Mouse (Mus musculus): Measurements from ENCODE around the gene Zfp708. TPM values are rescaled to one million over a fixed set of nuclear protein-coding genes. Genes with fewer than 3 reads are reported as not detected.

Zfp708 gene
- total and polyA plus RNA-seq, 3 experiments = 0.10 to 1.2 (median 1.1) TPM

- Histone ChIP-seq H3K4me1 (ENCODE audit: control insufficient read depth, insufficient read depth, low read length) (no peaks in the 10 kb centered on the region), H3K79me2 (replicated peaks; ENCODE audit: control insufficient read depth, insufficient read depth, low read length) (peaks cover 2% of the 10 kb centered on the region; the same call in 1 of the 2 replicates), H3K36me3 (ENCODE audit: control insufficient read depth, insufficient read depth, low read length) (no peaks in the 10 kb centered on the region), H3K9ac (ENCODE audit: low read depth, low read length) (peak within 1 kb of the TSS; percentile 61), H3K27ac (peak within 1 kb of the TSS; percentile 75), H3K4me3 (peak within 1 kb of the TSS; percentile 79), H3K27me3 (ENCODE audit: control insufficient read depth, insufficient read depth, low read length) (no peaks in the 10 kb centered on the region)
- WGBS = under 1% methylated on average over 27 of the region's 27 CpGs
- intact Hi-C loops (cut with DNase I) = loop anchor here (1.0 to 5.0 kb wide), 4 partner anchors 20 to 124 kb away; partner anchors contain the start of genes Gm28557 and Rsl1
- peak; percentile 93 to 94 for DNase-seq
- TF ChIP-seq POLR2A (IDR thresholded peaks at IDR 0.05; ENCODE audit: insufficient read depth, low read depth, low read length) (peak; percentile 39; the same call in 1 of the 2 replicates), EP300 (IDR thresholded peaks at IDR 0.05; ENCODE audit: insufficient read depth, low read depth, low read length) (no peak)
These were observed 36.9 kb downstream of the Zfp708 start, which contains the start of gene Zfp712 for GRCm38 (mm10) chr13:67060786-67061358. Gene Zfp712, minus strand, starts transcription at chr13:67061170.

- no peaks in the 10 kb centered on the region for H3K4me1 ChIP-seq (ENCODE audit: control insufficient read depth, insufficient read depth, low read length)
- no peak for DNase-seq
- TF ChIP-seq POLR2A (IDR thresholded peaks at IDR 0.05; ENCODE audit: insufficient read depth, low read depth, low read length) = no peak
- no peak for TF ChIP-seq EP300 (IDR thresholded peaks at IDR 0.05; ENCODE audit: insufficient read depth, low read depth, low read length)
- TF ChIP-seq CTCF (IDR thresholded peaks at IDR 0.05) = no peak
- 3% methylated on average over 12 of the region's 12 CpGs for WGBS
- peak overlapping the region; percentile 79 for H3K4me3 ChIP-seq
- intact Hi-C loops (cut with DNase I) = loop anchor here (2.0 to 5.0 kb wide), 3 partner anchors 49 to 123 kb away; partner anchors contain the start of genes Gm28557 and Rsl1
- no peaks in the 10 kb centered on the region for H3K36me3 ChIP-seq (ENCODE audit: control insufficient read depth, insufficient read depth, low read length)
- peaks cover 3% of the 10 kb centered on the region; the same call in 1 of the 2 replicates for H3K79me2 ChIP-seq (replicated peaks; ENCODE audit: control insufficient read depth, insufficient read depth, low read length)
- peak overlapping the region; percentile 61 for H3K9ac ChIP-seq (ENCODE audit: low read depth, low read length)
- peak overlapping the region; percentile 75 for H3K27ac ChIP-seq
- H3K27me3 ChIP-seq (ENCODE audit: control insufficient read depth, insufficient read depth, low read length) = no peaks in the 10 kb centered on the region
These were observed 37.5 kb downstream of the Zfp708 start for GRCm38 (mm10) chr13:67060161-67060785.

Other genes with a start within 250 kb of the Zfp708 start
- gene Gm10767, start 193.1 kb downstream of the Zfp708 start, total RNA-seq (2021) = under 1 TPM; 0.76 to 0.98 TPM
- gene Gm10767, start 193.1 kb downstream of the Zfp708 start, polyA plus RNA-seq (2012; rRNA removed) = 0.18 and 0.61 TPM in 2 replicates
- gene Zfp712, start 36.8 kb downstream of the Zfp708 start, total RNA-seq (2021) = 1 to 10 TPM; 1.5 to 1.6 TPM
- 0.23 and 0.70 TPM in 2 replicates for gene Zfp712, start 36.8 kb downstream of the Zfp708 start, polyA plus RNA-seq (2012; rRNA removed)
- 1 to 10 TPM; 3.5 to 4.0 TPM for gene Gm28557, start 10.6 kb upstream of the Zfp708 start, total RNA-seq (2021)
- 1.2 and 2.0 TPM in 2 replicates for gene Gm28557, start 10.6 kb upstream of the Zfp708 start, polyA plus RNA-seq (2012; rRNA removed)
- gene Rslcan18, start 18.3 kb upstream of the Zfp708 start, total RNA-seq (2021) = 1 to 10 TPM in 1 of 2 experiments, under 1 TPM in 1; 0.70 to 1.1 TPM
- 0.29 and 0.70 TPM in 2 replicates for gene Rslcan18, start 18.3 kb upstream of the Zfp708 start, polyA plus RNA-seq (2012; rRNA removed)
- gene Zfp759, start 23.7 kb upstream of the Zfp708 start, total RNA-seq (2021) = 1 to 10 TPM; 4.0 to 8.2 TPM
- 0.59 and 1.5 TPM in 2 replicates for gene Zfp759, start 23.7 kb upstream of the Zfp708 start, polyA plus RNA-seq (2012; rRNA removed)
- gene Rsl1, start 75.2 kb upstream of the Zfp708 start, total RNA-seq (2021) = 1 to 10 TPM; 3.0 to 3.4 TPM
- 1.5 and 2.5 TPM in 2 replicates for gene Rsl1, start 75.2 kb upstream of the Zfp708 start, polyA plus RNA-seq (2012; rRNA removed)
- gene Zfp455, start 96.5 kb upstream of the Zfp708 start, total RNA-seq (2021) = 1 to 10 TPM in 1 of 2 experiments, under 1 TPM in 1; 0.66 to 1.1 TPM
- gene Zfp455, start 96.5 kb upstream of the Zfp708 start, polyA plus RNA-seq (2012; rRNA removed) = 0.33 and 0.35 TPM in 2 replicates
- 1 to 10 TPM; 1.5 to 2.3 TPM for gene Zfp458, start 180.5 kb upstream of the Zfp708 start, total RNA-seq (2021)
- gene Zfp458, start 180.5 kb upstream of the Zfp708 start, polyA plus RNA-seq (2012; rRNA removed) = 0.25 and 0.67 TPM in 2 replicates
- 1 to 10 TPM; 2.8 to 3.2 TPM for gene Zfp457, start 208.5 kb upstream of the Zfp708 start, total RNA-seq (2021)
- gene Zfp457, start 208.5 kb upstream of the Zfp708 start, polyA plus RNA-seq (2012; rRNA removed) = 1.0 and 2.6 TPM in 2 replicates
- 1 to 10 TPM; 2.2 to 2.3 TPM for gene Zfp595, start 234.6 kb upstream of the Zfp708 start, total RNA-seq (2021)
- 0.66 and 1.1 TPM in 2 replicates for gene Zfp595, start 234.6 kb upstream of the Zfp708 start, polyA plus RNA-seq (2012; rRNA removed)